ENCODE assay signal across 10 mouse cellular contexts in the genomic region with DNA sequence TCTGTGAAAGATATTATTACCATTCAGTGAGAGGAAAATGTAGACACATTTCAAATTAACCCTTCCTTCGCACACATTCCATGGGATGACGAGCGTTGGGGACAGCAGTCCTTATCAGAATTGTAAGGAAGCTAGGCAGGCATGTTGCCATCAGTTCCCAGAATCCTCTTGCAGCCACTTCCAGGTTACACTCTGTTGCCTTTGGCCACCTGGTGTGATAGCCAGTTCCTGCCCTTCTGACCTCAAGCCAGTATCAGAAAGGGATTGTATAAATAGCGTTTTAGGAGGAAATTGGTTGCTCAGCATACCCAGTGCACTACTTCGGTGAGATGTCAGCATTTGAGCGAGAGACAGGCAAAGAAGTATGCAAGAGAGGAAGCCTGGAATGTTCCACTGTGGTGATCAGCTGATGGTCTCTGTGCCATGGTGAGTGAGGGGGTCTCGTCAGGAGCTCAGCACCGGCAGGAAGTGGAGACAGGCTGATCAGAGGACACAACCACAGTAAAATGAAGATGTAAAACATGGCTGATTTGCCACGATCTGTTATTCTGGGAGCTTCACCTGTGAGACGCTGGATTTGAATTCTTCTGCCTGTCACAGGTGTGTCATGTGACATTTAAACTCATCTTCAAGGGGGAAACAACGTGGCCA. TPM values are rescaled to one million over a fixed set of nuclear protein-coding genes. Genes with fewer than 3 reads are reported as not detected.
DNase-seq lines count a peak whose midpoint lies in the region; ATAC-seq and TF ChIP-seq lines count a peak whose summit lies in the region.
"Had no signal": no experiment of that assay in that cellular context is flagged by ENCODE, and none has a peak within 500 bp of the region (broad histone marks: within the 10 kb centered on the region; RNA-seq: fewer than 3 reads in every experiment).

No protein-coding gene starts in this region.

- H3K36me3 ChIP-seq in heart, embryonic 12.5 days, result no peaks in the 10 kb centered on the region
- H3K36me3 ChIP-seq in lung, embryonic 16.5 days (ENCODE audit: control insufficient read depth, insufficient read depth, low read length), result no peaks in the 10 kb centered on the region
- peaks cover 5% of the 10 kb centered on the region; the same call in 1 of the 2 replicates for H3K36me3 ChIP-seq in splenic B cell, adult 2 months (ENCODE audit: control insufficient read depth, insufficient read depth, low read length, poor library complexity, severe bottlenecking)
- H3K36me3 ChIP-seq: embryonic facial prominence, embryonic 12.5 days had no signal

- H3K4me3 ChIP-seq in heart, embryonic 12.5 days, result no peak overlapping the region
- H3K4me3 ChIP-seq in lung, embryonic 16.5 days (ENCODE audit: low read length), result no peak overlapping the region
- H3K4me3 ChIP-seq in lung, adult 2 months (replicated peaks; ENCODE audit: extremely low read depth, low read depth, low read length), result no peak overlapping the region
- H3K4me3 ChIP-seq: embryonic facial prominence, embryonic 12.5 days had no signal

- no peak for DNase-seq in heart, postnatal 14 days
- no peak for DNase-seq in lung, adult 2 months
- peak; percentile 23 for DNase-seq in brain, embryonic 14.5 days (ENCODE audit: low read depth)
- DNase-seq in splenic B cell, adult 2 months (ENCODE audit: low read depth, low spot score), result peak; percentile 58
- DNase-seq in cerebellum, adult 11-12 months, result no peak

- H3K9me3 ChIP-seq in heart, embryonic 12.5 days (replicated peaks), result no peaks in the 10 kb centered on the region
- no peaks in the 10 kb centered on the region for H3K9me3 ChIP-seq in lung, embryonic 16.5 days (ENCODE audit: control insufficient read depth, low read length)
- H3K9me3 ChIP-seq: embryonic facial prominence, embryonic 12.5 days had no signal

- no peak for TF ChIP-seq CTCF in lung, adult 2 months (IDR thresholded peaks at IDR 0.05; ENCODE audit: insufficient read depth, low read length)
- TF ChIP-seq CTCF in brain, embryonic 14.5 days (IDR thresholded peaks at IDR 0.05; ENCODE audit: borderline replicate concordance, extremely low read depth, insufficient read depth, insufficient read length), result no peak

- H3K27me3 ChIP-seq in heart, embryonic 12.5 days (replicated peaks), result no peaks in the 10 kb centered on the region
- no peaks in the 10 kb centered on the region for H3K27me3 ChIP-seq in lung, embryonic 16.5 days (ENCODE audit: control insufficient read depth, insufficient read depth, low read depth, low read length)
- no peaks in the 10 kb centered on the region for H3K27me3 ChIP-seq in splenic B cell, adult 2 months (ENCODE audit: control insufficient read depth, insufficient read depth, low read length, poor library complexity, severe bottlenecking)
- H3K27me3 ChIP-seq: embryonic facial prominence, embryonic 12.5 days had no signal

- peaks cover 87% of the 10 kb centered on the region for H3K4me1 ChIP-seq in heart, embryonic 12.5 days (replicated peaks)
- peaks cover 72% of the 10 kb centered on the region for H3K4me1 ChIP-seq in lung, embryonic 16.5 days (replicated peaks; ENCODE audit: control insufficient read depth, insufficient read depth, low read length)
- peaks cover 21% of the 10 kb centered on the region for H3K4me1 ChIP-seq in lung, adult 2 months (ENCODE audit: control insufficient read depth, insufficient read depth, low read length)

- 29% methylated on average over 11 of the region's 11 CpGs for WGBS in heart, embryonic 12.5 days
- 30% methylated on average over 11 of the region's 11 CpGs for WGBS in lung, embryonic 16.5 days
- 55% methylated on average over 11 of the region's 11 CpGs for WGBS in lung, adult 2 months

- intact Hi-C loops in heart, postnatal 14 days (cut with DNase I), result loop anchor here (1.0 to 5.0 kb wide), 3 partner anchors 90 to 192 kb away; no protein-coding TSS in a partner anchor

- H3K27ac ChIP-seq in heart, embryonic 12.5 days (ENCODE audit: poor library complexity, severe bottlenecking), result 0 out of 2 replicates have a peak overlapping the region, but pooled peaks have one; percentile 20
- no peak overlapping the region for H3K27ac ChIP-seq in lung, embryonic 16.5 days (ENCODE audit: low read length)
- H3K27ac ChIP-seq: embryonic facial prominence, embryonic 12.5 days; kidney, postnatal 0 days had no signal

- no peak for TF ChIP-seq POLR2A in lung, adult 2 months (IDR thresholded peaks at IDR 0.05; ENCODE audit: borderline replicate concordance, extremely low read depth, low read depth, low read length)
- no peak for TF ChIP-seq POLR2A in brain, embryonic 14.5 days (IDR thresholded peaks at IDR 0.05; ENCODE audit: borderline replicate concordance, extremely low read depth, insufficient read depth, insufficient read length, poor library complexity, severe bottlenecking)

- H3K4me2 ChIP-seq in heart, embryonic 12.5 days, result peak overlapping the region; percentile 27; the same call in 1 of the 2 replicates
- peak overlapping the region; percentile 30 for H3K4me2 ChIP-seq in lung, embryonic 16.5 days (ENCODE audit: low read depth, low read length)
- H3K4me2 ChIP-seq: embryonic facial prominence, embryonic 12.5 days had no signal

- no peak for ATAC-seq in heart, embryonic 12.5 days (ENCODE audit: insufficient number of reproducible peaks, low FRiP score)
- ATAC-seq in lung, embryonic 16.5 days (ENCODE audit: low read depth), result no peak
- ATAC-seq: midbrain, embryonic 16.5 days had no signal

- no peak overlapping the region for H3K9ac ChIP-seq in heart, embryonic 12.5 days
- no peak overlapping the region for H3K9ac ChIP-seq in lung, embryonic 16.5 days (ENCODE audit: low read length)
- H3K9ac ChIP-seq: embryonic facial prominence, embryonic 12.5 days had no signal

RNA-seq across cellular contexts. Expression of a gene that starts 9.0 kb away (rescaled TPM):
- 7.0 and 8.6 TPM in 2 replicates for polyA plus RNA-seq in heart, embryonic 12.5 days (2016; fragmentation: Nextera tagmentation; extraction: Ambion mirVana)
- 10 to 100 TPM; 11.2 TPM for total RNA-seq in heart, postnatal 14 days (2021)
- 6.7 and 7.7 TPM in 2 replicates for polyA plus RNA-seq in lung, embryonic 16.5 days (2015; fragmentation: Nextera tagmentation; extraction: Ambion mirVana)
- polyA plus RNA-seq in lung, adult 2 months (2012; rRNA removed), result 3.8 and 7.5 TPM in 2 replicates
- 23.6 and 31.4 TPM in 2 replicates for polyA plus RNA-seq in brain, embryonic 14.5 days (2012; rRNA removed)

Comparison
In these comparisons a context has a peak if more than half of its experiments do, and no peak if none do; other contexts are left out.
1. DNase-seq: peak in brain, embryonic 14.5 days (single experiment) and splenic B cell, adult 2 months (single experiment); none in heart, postnatal 14 days (0 of 2), lung, adult 2 months (single experiment) and cerebellum, adult 11-12 months (single experiment).